Mouse (Mus musculus) ES-E14 (cell line): Measurements from ENCODE around the gene Mgat4c. TPM values are rescaled to one million over a fixed set of nuclear protein-coding genes. Genes with fewer than 3 reads are reported as not detected.
"Not testable (repeated sequence)": the region's sequence is repeated elsewhere in the genome, so short reads cannot be mapped to it uniquely, and the experiment has no call there.

Experiments
- DNase-seq: peaks from one replicate; pipeline ENCODE4 v3.0.0-alpha.2; 2013; ENCODE audit warnings: low read depth, low spot score
- H3K27ac ChIP-seq: 2 replicates; pipeline ENCODE4 v1.5.1; 2012; ENCODE audit warnings: low read depth, mild to moderate bottlenecking, low read length, moderate library complexity, mixed read lengths; ENCODE audit not compliant: poor library complexity, insufficient read depth, severe bottlenecking
- H3K36me3 ChIP-seq: 2 replicates; pipeline ENCODE4 v1.6.1; 2012; ENCODE audit warnings: mild to moderate bottlenecking, low read length, moderate library complexity, mixed read lengths; ENCODE audit not compliant: control insufficient read depth, poor library complexity, insufficient read depth, severe bottlenecking
- H3K4me1 ChIP-seq, 2 experiments: fragments of 150-350 bp in 1 of 2; sonication (generic) in 1 of 2; 2 replicates each; pipeline ENCODE4 v1.6.1; 2012; ENCODE audit warnings: low read length in 2 of 2, mild to moderate bottlenecking in 1 of 2, mixed read lengths in 1 of 2; ENCODE audit not compliant: control insufficient read depth in 2 of 2, insufficient read depth in 2 of 2, poor library complexity in 1 of 2
- H3K4me3 ChIP-seq, 2 experiments: fragments of 150-350 bp in 1 of 2; sonication (generic) in 1 of 2; 2 replicates each; pipeline ENCODE4 v1.5.1; 2012; ENCODE audit warnings: low read length in 2 of 2, low read depth in 1 of 2, mild to moderate bottlenecking in 1 of 2, mixed read lengths in 1 of 2; ENCODE audit not compliant: insufficient read depth in 1 of 2, poor library complexity in 1 of 2, severe bottlenecking in 1 of 2
- H3K9ac ChIP-seq: 2 replicates; pipeline ENCODE4 v1.6.1; 2012; ENCODE audit warnings: low read depth, mild to moderate bottlenecking, low read length, mixed read lengths; ENCODE audit not compliant: poor library complexity, insufficient read depth, severe bottlenecking
- H3K9me3 ChIP-seq: fragments of 150-350 bp; sonication (generic); 2 replicates; pipeline ENCODE4 v1.6.1; 2012; ENCODE audit warnings: low read depth, mild to moderate bottlenecking, low read length; ENCODE audit not compliant: control insufficient read depth, insufficient read depth
- CHD2 ChIP-seq: IDR thresholded peaks from 2 replicates; pipeline ENCODE4 v1.6.1; 2014; ENCODE audit warnings: mild to moderate bottlenecking, low read depth, low read length, inconsistent platforms
- HCFC1 ChIP-seq: IDR thresholded peaks from 2 replicates; pipeline ENCODE4 v1.6.1; 2012; ENCODE audit warnings: low read length, inconsistent platforms, borderline replicate concordance; ENCODE audit not compliant: insufficient read depth
- MAFK ChIP-seq: IDR thresholded peaks from 2 replicates; pipeline ENCODE4 v1.6.1; 2014; ENCODE audit warnings: mild to moderate bottlenecking, low read depth, low read length, inconsistent platforms; ENCODE audit not compliant: insufficient read depth
- ZC3H11A ChIP-seq: IDR thresholded peaks from 2 replicates; pipeline ENCODE4 v1.6.1; 2012; ENCODE audit warnings: low read depth, mild to moderate bottlenecking, inconsistent platforms, low read length, borderline replicate concordance
- ZNF384 ChIP-seq: IDR thresholded peaks from 2 replicates; pipeline ENCODE4 v1.6.1; 2012; ENCODE audit warnings: low read depth, low read length, inconsistent platforms
- in situ Hi-C, 2 experiments: fragments of 600-800 bp; cut with MboI; formaldehyde crosslinking; loops; one replicate each; pipeline ENCODE4 v1.15.1; 2025; ENCODE audit warnings: low sequenced_read_pairs in 2 of 2, inconsistent platforms in 1 of 2; ENCODE audit not compliant: unreplicated experiment in 2 of 2
- total RNA-seq: library from RNA; depleted of rRNA; stranded (reverse); fragments of 300-350 nt; gene quantifications from 2 replicates; pipeline ENCODE4 v1.2.3, GENCODE M21; 2012

Gene Mgat4c
- total RNA-seq, 1 experiment = 1.2 TPM

DNA sequence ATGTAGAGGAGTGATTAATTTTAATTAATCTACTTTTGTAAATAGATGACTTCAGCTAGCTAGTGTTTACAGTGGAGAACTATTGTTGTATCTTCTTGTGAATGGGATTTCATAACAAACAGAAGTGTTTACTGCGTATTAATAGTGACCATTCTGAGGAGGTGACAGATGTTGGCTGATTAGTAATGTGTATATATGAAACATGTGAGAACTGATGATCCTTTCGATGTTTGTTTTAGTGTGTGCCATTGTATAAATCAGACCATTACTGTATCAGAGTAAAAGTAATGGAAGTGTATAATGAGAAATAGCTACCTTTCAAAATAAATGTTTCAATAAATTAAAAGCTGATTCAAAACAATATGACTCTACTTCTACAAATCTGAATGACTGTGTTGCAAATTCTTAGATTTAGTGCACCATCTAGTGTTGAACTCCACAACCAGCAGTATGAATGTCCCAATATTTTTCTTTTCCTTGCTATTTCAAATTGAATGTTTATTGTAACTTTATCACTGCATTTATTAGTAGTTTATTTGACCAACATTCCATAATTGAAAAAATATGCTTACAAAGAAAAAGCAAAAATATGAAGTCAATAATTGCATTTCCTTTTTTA lies 736.5 kb downstream of the Mgat4c start:
- H3K9ac ChIP-seq = no peak overlapping the region
- in situ Hi-C loops = no loop called here
- no peaks in the 10 kb centered on the region for H3K36me3 ChIP-seq
- H3K4me1 ChIP-seq = no peaks in the 10 kb centered on the region
- H3K4me3 ChIP-seq = no peak overlapping the region
- TF ChIP-seq MAFK (no peak), CHD2 (no peak), ZC3H11A (no peak), HCFC1 (no peak), ZNF384 (no peak)
- H3K27ac ChIP-seq = no peak overlapping the region
- no peak for DNase-seq
- no peaks in the 10 kb centered on the region for H3K9me3 ChIP-seq

DNA sequence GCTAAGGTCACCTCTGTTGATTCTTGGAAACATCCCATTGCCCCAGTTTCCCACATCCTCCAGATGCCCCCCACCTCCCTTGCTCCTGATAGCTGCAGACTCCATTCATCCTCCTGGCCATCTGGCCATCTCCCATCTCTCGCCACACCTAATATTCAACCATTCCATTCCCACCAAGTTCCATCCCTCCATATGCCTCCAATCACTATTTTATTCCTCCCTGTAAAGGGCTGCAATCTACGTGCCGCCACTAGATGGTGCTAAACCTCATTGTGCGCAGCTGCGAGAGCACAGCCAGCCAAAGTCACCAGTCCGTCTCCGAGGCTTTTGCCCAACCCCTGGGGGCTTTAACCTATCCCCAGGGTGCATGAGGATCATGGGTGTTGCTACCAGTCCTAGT lies 753.8 kb downstream of the Mgat4c start:
- H3K36me3 ChIP-seq, H3K27ac ChIP-seq, H3K4me1 ChIP-seq, H3K9ac ChIP-seq, H3K4me3 ChIP-seq, H3K9me3 ChIP-seq, in situ Hi-C loops, DNase-seq: not testable (repeated sequence)

DNA sequence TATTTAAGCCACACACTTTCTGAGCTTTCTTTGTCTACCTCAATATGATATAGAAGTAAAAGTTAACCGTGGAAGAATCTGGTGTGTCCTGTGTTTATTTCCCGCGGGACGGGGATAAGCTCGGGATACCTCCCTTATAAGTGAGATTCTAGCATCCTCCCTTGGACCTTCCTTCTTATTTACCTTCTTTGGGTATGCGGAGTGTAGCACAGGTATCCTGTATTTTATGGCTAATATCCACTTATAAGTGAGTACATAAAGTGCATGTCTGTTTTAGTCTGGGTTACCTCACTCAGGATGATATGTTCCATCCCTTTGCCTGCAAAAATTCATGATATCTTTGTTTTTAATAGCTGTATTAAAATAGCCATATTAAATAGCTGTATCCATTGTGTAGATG lies 754.2 kb downstream of the Mgat4c start:
- H3K27ac ChIP-seq, H3K4me3 ChIP-seq, H3K4me1 ChIP-seq, H3K9me3 ChIP-seq, H3K9ac ChIP-seq, H3K36me3 ChIP-seq, DNase-seq, in situ Hi-C loops: not testable (repeated sequence)
